Mouse (Mus musculus) neural tube, embryonic 12.5 days (tissue): ENCODE data around the gene H2al1h. TPM values are rescaled to one million over a fixed set of nuclear protein-coding genes. Genes with fewer than 3 reads are reported as not detected.
"Not testable (repeated sequence)": the region's sequence is repeated elsewhere in the genome, so short reads cannot be mapped to it uniquely, and the experiment has no call there.

ENCODE experiments used
- ATAC-seq: fragments of 200-750 bp; cut with Nextera tagmentation; 2 replicates; pipeline ENCODE4 v1.8.0; 2017; ENCODE audit warnings: low read depth, mild to moderate bottlenecking, moderate TSS enrichment, moderate library complexity; ENCODE audit not compliant: low FRiP score
- H3K27ac ChIP-seq: fragments of 300-500 bp; sonication (generic); 2 replicates; pipeline ENCODE4 v1.5.1; 2016
- H3K27me3 ChIP-seq: fragments of 300-500 bp; sonication (generic); replicated peaks from 2 replicates; pipeline ENCODE4 v1.6.1; 2016; ENCODE audit warnings: mild to moderate bottlenecking
- H3K36me3 ChIP-seq: fragments of 300-500 bp; sonication (generic); 2 replicates; pipeline ENCODE4 v1.6.1; 2016; ENCODE audit warnings: mild to moderate bottlenecking
- H3K4me1 ChIP-seq: fragments of 300-500 bp; sonication (generic); 2 replicates; pipeline ENCODE4 v1.6.1; 2016
- H3K4me2 ChIP-seq: fragments of 300-500 bp; sonication (generic); replicated peaks from 2 replicates; pipeline ENCODE4 v1.6.1; 2016; ENCODE audit warnings: mild to moderate bottlenecking
- H3K4me3 ChIP-seq: fragments of 300-500 bp; sonication (generic); 2 replicates; pipeline ENCODE4 v1.5.1; 2016
- H3K9ac ChIP-seq: fragments of 300-500 bp; sonication (generic); 2 replicates; pipeline ENCODE4 v1.6.1; 2016; ENCODE audit warnings: mild to moderate bottlenecking
- H3K9me3 ChIP-seq: fragments of 300-500 bp; sonication (generic); 2 replicates; pipeline ENCODE4 v1.6.1; 2016; ENCODE audit warnings: mild to moderate bottlenecking
- WGBS: fragments of 180-500 bp; shearing (Covaris S2); methylation state at CpG from one replicate; pipeline ENCODE4 v1.1.7; 2016; 5-methylcytosine and 5-hydroxymethylcytosine counted together
- polyA plus RNA-seq: library from polyadenylated mRNA; unstranded; fragments of >200 nt; fragmentation: Nextera tagmentation; extraction: Ambion mirVana; gene quantifications from 2 replicates; pipeline ENCODE4 v1.2.1, GENCODE M21; 2016

The H2al1h gene
- polyA plus RNA-seq, 1 experiment from 2014 or later, result not detected

DNA sequence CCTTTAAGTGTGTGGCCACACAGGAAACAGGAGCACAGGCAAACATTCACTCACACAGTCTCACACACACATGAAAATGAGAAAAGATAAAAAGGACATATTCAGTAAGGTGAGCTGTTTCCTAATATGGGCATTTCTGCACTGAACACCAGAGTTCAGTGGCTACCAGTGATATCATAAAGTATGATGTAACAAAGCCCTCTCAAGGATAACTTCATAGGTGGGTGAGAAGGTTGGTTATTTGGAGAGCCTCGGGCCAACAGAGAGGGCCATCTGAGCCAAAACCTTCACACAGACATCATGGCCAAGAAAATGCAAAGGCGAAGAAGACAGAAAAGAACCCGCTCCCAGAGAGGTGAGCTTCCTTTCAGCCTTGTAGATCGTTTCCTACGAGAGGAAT is 3.1 kb downstream of the H2al1h start, which contains the start of gene H2al1i:
Gene H2al1i (plus strand): TSS at position 301 of the 400 bp plus-strand sequence.
- H3K4me2 ChIP-seq, H3K27ac ChIP-seq, H3K27me3 ChIP-seq, H3K4me1 ChIP-seq, H3K9me3 ChIP-seq, ATAC-seq, H3K4me3 ChIP-seq, H3K36me3 ChIP-seq, H3K9ac ChIP-seq: not testable (repeated sequence)
- 86% methylated on average over 1 of the region's 5 CpGs for WGBS

DNA sequence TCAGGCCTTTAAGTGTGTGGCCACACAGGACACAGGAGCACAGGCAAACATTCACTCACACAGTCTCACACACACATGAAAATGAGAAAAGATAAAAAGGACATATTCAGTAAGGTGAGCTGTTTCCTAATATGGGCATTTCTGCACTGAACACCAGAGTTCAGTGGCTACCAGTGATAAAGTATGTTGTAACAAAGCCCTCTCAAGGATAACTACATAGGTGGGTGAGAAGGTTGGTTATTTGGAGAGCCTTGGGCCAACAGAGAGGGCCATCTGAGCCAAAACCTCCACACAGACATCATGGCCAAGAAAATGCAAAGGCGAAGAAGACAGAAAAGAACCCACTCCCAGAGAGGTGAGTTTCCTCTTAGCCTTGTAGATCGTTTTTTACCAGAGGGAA is 6.2 kb downstream of the H2al1h start, which contains the start of gene H2al1j:
Gene H2al1j (plus strand): TSS at position 301 of the 400 bp plus-strand sequence.
- H3K4me2 ChIP-seq, H3K9me3 ChIP-seq, H3K9ac ChIP-seq, H3K4me1 ChIP-seq, ATAC-seq, H3K27ac ChIP-seq, H3K4me3 ChIP-seq, H3K36me3 ChIP-seq, H3K27me3 ChIP-seq: not testable (repeated sequence)
- WGBS, result 88% methylated on average over 2 of the region's 2 CpGs

- Histone ChIP-seq H3K36me3 (no peaks in the 10 kb centered on the region), H3K4me2 (no peak overlapping the region), H3K9ac (no peak overlapping the region), H3K9me3 (no peaks in the 10 kb centered on the region), H3K4me3 (no peak overlapping the region), H3K4me1 (no peaks in the 10 kb centered on the region), H3K27ac (no peak overlapping the region), H3K27me3 (no peaks in the 10 kb centered on the region)
- WGBS, result 76% methylated on average over 9 of the region's 9 CpGs
- ATAC-seq, result no peak
Observed at GRCm38 (mm10) chrX:11345762-11346161, 24.5 kb downstream of the H2al1h start.

DNA sequence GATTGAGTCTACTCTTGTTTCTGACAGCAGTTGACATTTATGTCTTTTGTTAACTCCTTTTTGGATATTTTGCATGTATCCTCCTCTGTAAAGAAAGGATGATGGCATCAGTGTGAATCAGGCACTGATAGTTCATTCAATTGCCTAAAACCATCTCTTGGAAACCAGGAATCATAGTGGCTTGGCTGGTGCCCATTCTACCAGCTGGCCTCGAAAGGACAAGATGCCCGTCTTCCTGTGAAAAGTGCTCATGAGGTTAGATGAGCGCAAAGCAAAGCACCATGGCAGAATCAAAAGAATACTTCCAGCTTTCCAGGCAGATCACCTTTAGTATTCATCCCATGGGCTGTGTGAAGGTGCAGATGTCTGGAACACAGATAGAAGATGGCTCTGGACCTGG is 25.5 kb downstream of the H2al1h start:
- Histone ChIP-seq H3K27me3 (no peaks in the 10 kb centered on the region), H3K4me2 (no peak overlapping the region), H3K36me3 (no peaks in the 10 kb centered on the region), H3K4me1 (no peaks in the 10 kb centered on the region), H3K27ac (no peak overlapping the region), H3K9ac (no peak overlapping the region), H3K9me3 (no peaks in the 10 kb centered on the region), H3K4me3 (no peak overlapping the region)
- ATAC-seq, result no peak
- WGBS, result 90% methylated on average over 3 of the region's 3 CpGs

- H3K4me1 ChIP-seq, result no peaks in the 10 kb centered on the region
- ATAC-seq, result no peak
- H3K9ac ChIP-seq, result no peak overlapping the region
- no peak overlapping the region for H3K4me3 ChIP-seq
- 81% methylated on average over 6 of the region's 6 CpGs for WGBS
- H3K4me2 ChIP-seq, result no peak overlapping the region
- H3K27me3 ChIP-seq, result no peaks in the 10 kb centered on the region
- H3K9me3 ChIP-seq, result no peaks in the 10 kb centered on the region
- H3K27ac ChIP-seq, result no peak overlapping the region
- no peaks in the 10 kb centered on the region for H3K36me3 ChIP-seq
Observed at GRCm38 (mm10) chrX:11360823-11361222, 39.5 kb downstream of the H2al1h start.

DNA sequence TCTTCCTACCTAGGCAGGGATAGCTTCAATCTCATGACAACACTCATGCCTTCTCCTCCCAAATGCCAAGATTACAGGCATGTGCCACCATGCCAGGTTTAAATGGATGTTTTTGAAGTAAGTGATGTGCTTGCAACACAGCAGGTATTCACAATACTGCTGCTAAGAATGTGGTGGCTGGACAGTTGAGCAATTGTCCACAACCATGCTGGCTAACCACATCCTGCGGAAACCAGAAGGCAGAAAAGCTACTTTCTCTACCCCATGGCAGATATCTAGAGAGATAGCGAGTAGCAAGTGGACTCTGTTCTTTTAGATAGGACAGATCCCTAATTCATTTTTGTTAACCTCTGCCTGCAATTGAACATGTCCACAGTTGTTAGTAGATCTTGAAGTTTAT is 40.0 kb downstream of the H2al1h start:
- H3K27ac ChIP-seq, result no peak overlapping the region
- H3K27me3 ChIP-seq, result no peaks in the 10 kb centered on the region
- no peaks in the 10 kb centered on the region for H3K4me1 ChIP-seq
- no peaks in the 10 kb centered on the region for H3K9me3 ChIP-seq
- H3K9ac ChIP-seq, result no peak overlapping the region
- no peak overlapping the region for H3K4me2 ChIP-seq
- no peaks in the 10 kb centered on the region for H3K36me3 ChIP-seq
- no peak for ATAC-seq
- 83% methylated on average over 2 of the region's 2 CpGs for WGBS
- no peak overlapping the region for H3K4me3 ChIP-seq

DNA sequence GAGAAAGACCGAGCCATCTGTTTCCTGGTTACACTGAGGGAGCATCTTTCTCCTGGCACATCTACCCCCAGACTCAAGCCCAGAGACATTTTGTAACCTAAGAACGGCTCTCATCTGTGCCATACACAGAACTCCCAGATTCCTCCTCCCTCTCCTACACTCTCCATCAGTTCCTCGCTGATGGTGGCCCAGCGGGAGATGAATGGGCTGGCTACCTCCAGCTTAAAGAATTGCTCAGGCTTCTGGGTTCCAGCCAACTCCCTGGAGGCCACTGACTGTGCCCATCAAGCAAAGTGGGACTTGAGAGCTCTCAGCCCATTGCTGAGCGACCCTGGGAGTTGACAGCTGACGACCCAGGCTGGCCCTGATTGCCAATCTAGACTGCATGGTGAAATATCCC is 42.6 kb downstream of the H2al1h start:
- no peak overlapping the region for H3K9ac ChIP-seq
- no peaks in the 10 kb centered on the region for H3K4me1 ChIP-seq
- H3K36me3 ChIP-seq, result no peaks in the 10 kb centered on the region
- no peak overlapping the region for H3K4me3 ChIP-seq
- H3K27me3 ChIP-seq, result no peaks in the 10 kb centered on the region
- no peaks in the 10 kb centered on the region for H3K9me3 ChIP-seq
- ATAC-seq, result no peak
- H3K27ac ChIP-seq, result no peak overlapping the region
- WGBS, result 56% methylated on average over 6 of the region's 6 CpGs
- H3K4me2 ChIP-seq, result no peak overlapping the region

DNA sequence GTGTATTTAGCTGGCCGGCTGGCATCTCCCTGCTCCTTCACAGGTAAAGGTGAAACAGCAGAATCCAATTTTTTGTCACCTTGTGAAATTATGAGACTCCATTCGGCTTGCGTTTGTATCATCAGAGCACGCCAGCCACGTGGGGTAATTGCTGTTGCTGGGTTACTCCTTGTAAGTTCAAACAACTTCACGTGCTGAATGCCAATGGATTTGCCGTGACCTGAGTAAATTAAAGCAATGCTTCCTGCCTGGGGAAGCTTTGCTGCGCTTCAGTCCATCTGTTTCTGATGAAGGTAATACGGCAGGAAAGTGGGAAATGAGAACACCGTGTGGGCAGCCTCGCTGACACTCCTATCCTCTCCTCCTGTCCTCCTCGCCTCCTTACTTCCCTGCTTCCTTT is 43.9 kb downstream of the H2al1h start:
- Histone ChIP-seq H3K4me3 (no peak overlapping the region), H3K9me3 (no peaks in the 10 kb centered on the region), H3K27ac (no peak overlapping the region), H3K9ac (no peak overlapping the region), H3K4me2 (no peak overlapping the region), H3K4me1 (no peaks in the 10 kb centered on the region), H3K36me3 (no peaks in the 10 kb centered on the region), H3K27me3 (no peaks in the 10 kb centered on the region)
- no peak for ATAC-seq
- WGBS, result 47% methylated on average over 12 of the region's 12 CpGs

Other genes starting within 250 kb of the H2al1h start
- not detected in 2 replicates for gene H2al1a, start 22.2 kb upstream of the H2al1h start, polyA plus RNA-seq
- not detected in 2 replicates for gene H2al1b, start 19.1 kb upstream of the H2al1h start, polyA plus RNA-seq
- gene H2al1c, start 15.8 kb upstream of the H2al1h start, polyA plus RNA-seq, result not detected in 2 replicates
- gene H2al1d, start 12.7 kb upstream of the H2al1h start, polyA plus RNA-seq, result not detected in 2 replicates
- gene H2al1e, start 9.6 kb upstream of the H2al1h start, polyA plus RNA-seq, result not detected in 2 replicates
- not detected in 2 replicates for gene H2al1f, start 6.3 kb upstream of the H2al1h start, polyA plus RNA-seq
- not detected in 2 replicates for gene H2al1g, start 3.2 kb upstream of the H2al1h start, polyA plus RNA-seq
- not detected in 2 replicates for gene H2al1i, start 3.2 kb downstream of the H2al1h start, polyA plus RNA-seq
- not detected in 2 replicates for gene H2al1j, start 6.3 kb downstream of the H2al1h start, polyA plus RNA-seq